Mouse (Mus musculus): ENCODE results near the gene Arrdc4.

DNA sequence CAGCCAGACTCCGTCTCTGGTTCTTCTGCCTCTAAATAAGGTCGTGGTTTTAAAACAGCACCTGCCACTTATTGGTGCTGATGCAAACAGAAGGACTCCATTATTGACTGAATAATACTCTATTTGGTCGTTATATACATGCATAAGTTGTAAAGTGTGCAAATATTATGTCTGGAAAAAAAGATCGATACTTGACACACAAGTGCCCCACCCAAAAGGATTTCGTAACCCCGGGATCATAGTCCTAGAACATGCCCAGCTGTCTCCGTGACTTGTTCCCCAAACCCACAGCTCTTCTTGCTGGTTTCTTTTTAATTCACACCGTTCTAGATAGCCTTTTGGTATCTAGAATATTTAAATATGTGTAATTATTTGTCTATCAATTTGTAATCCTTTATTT is 878 bp upstream of the Arrdc4 start:
- no peak for TF ChIP-seq POLR2A (IDR thresholded peaks at IDR 0.05; ENCODE audit: control insufficient read depth, low read depth, low read length)
- TF ChIP-seq CTCF (IDR thresholded peaks at IDR 0.05; ENCODE audit: control insufficient read depth, insufficient read depth, insufficient replicate concordance, low read depth, low read length): no peak

Measured in testis, adult 2 months (tissue).